Mouse (Mus musculus) E14TG2a.4 (cell line): ENCODE measurements around the gene Atp6ap1l.
"Not testable (repeated sequence)": the region's sequence is repeated elsewhere in the genome, so short reads cannot be mapped to it uniquely, and the experiment has no call there.

Source experiments
- CTCF ChIP-seq: conservative IDR thresholded peaks from 2 replicates; pipeline ENCODE4 v1.5.1; 2014; ENCODE audit warnings: low read length
- POU5F1 ChIP-seq: IDR thresholded peaks from 2 replicates; pipeline ENCODE4 v1.6.1; 2014; ENCODE audit warnings: low read length, borderline replicate concordance

DNA sequence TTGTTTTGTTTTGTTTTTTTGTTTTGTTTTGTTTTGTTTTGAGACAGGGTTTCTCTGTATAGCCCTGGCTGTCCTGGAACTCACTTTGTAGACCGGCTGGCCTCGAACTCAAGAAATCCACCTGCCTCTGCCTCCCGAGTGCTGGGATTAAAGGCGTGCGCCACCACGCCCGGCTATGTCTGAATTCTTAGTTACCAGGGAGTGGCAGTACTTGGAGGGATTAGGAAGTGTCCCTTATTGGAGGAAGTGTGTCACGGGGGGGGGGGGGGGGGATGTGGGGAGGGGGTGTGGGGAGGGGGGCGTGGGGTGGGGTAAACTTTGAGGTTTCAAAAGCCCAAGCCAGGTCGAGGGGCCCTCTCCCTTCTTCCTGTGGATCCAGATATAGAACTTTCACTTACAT lies 23.1 kb upstream of the Atp6ap1l start:
- TF ChIP-seq CTCF, POU5F1: not testable (repeated sequence)
